Mouse (Mus musculus): ENCODE data around the gene Cabp7. TPM values are rescaled to one million over a fixed set of nuclear protein-coding genes. Genes with fewer than 3 reads are reported as not detected.

Gene Cabp7
- polyA plus RNA-seq, 1 experiment from 2014 or later = 0.15 TPM

GRCm38 (mm10) chr11:4740785-4741184, 5.8 kb downstream of the Cabp7 start:
- no peak overlapping the region for H3K27ac ChIP-seq (ENCODE audit: low read depth, low read length)
- H3K4me2 ChIP-seq = no peak overlapping the region
- peaks cover 5% of the 10 kb centered on the region for H3K4me1 ChIP-seq (ENCODE audit: control insufficient read depth, insufficient read depth, low read length)
- WGBS = 78% methylated on average over 5 of the region's 5 CpGs
- H3K27me3 ChIP-seq (ENCODE audit: control insufficient read depth, insufficient read depth, low read length) = peaks cover 22% of the 10 kb centered on the region
- H3K36me3 ChIP-seq (ENCODE audit: control insufficient read depth, insufficient read depth, low read length) = no peaks in the 10 kb centered on the region
- no peaks in the 10 kb centered on the region for H3K9me3 ChIP-seq (ENCODE audit: control insufficient read depth, low read length)
- no peak overlapping the region for H3K9ac ChIP-seq (ENCODE audit: low read length)
- H3K4me3 ChIP-seq (ENCODE audit: low read depth, low read length) = no peak overlapping the region
- ATAC-seq (ENCODE audit: low FRiP score) (no peak), DNase-seq (ENCODE audit: low spot score, missing footprints) (no peak)

- WGBS = 91% methylated on average over 16 of the region's 16 CpGs
These were observed 7.9 kb downstream of the Cabp7 start for GRCm38 (mm10) chr11:4738719-4739118.

GRCm38 (mm10) chr11:4737682-4738081, 8.9 kb downstream of the Cabp7 start:
- WGBS = 86% methylated on average over 10 of the region's 10 CpGs
- no peaks in the 10 kb centered on the region for H3K9me3 ChIP-seq (ENCODE audit: control insufficient read depth, low read length)
- ATAC-seq (ENCODE audit: low FRiP score) (no peak), DNase-seq (ENCODE audit: low spot score, missing footprints) (no peak)
- no peak overlapping the region for H3K4me3 ChIP-seq (ENCODE audit: low read depth, low read length)
- no peak overlapping the region for H3K9ac ChIP-seq (ENCODE audit: low read length)
- H3K27ac ChIP-seq (ENCODE audit: low read depth, low read length) = no peak overlapping the region
- peaks cover 3% of the 10 kb centered on the region; the same call in 1 of the 2 replicates for H3K27me3 ChIP-seq (ENCODE audit: control insufficient read depth, insufficient read depth, low read length)
- H3K4me1 ChIP-seq (ENCODE audit: control insufficient read depth, insufficient read depth, low read length) = peaks cover 9% of the 10 kb centered on the region
- no peaks in the 10 kb centered on the region for H3K36me3 ChIP-seq (ENCODE audit: control insufficient read depth, insufficient read depth, low read length)
- no peak overlapping the region for H3K4me2 ChIP-seq

More at GRCm38 (mm10) chr11:4738719-4739118, 7.9 kb downstream of the Cabp7 start:
- H3K27me3 ChIP-seq (ENCODE audit: control insufficient read depth, insufficient read depth, low read length) = peaks cover 3% of the 10 kb centered on the region; the same call in 1 of the 2 replicates
- H3K9ac ChIP-seq (ENCODE audit: low read length) = no peak overlapping the region
- no peaks in the 10 kb centered on the region for H3K9me3 ChIP-seq (ENCODE audit: control insufficient read depth, low read length)
- no peak overlapping the region for H3K27ac ChIP-seq (ENCODE audit: low read depth, low read length)
- DNase-seq (ENCODE audit: low spot score, missing footprints) = no peak
- no peak overlapping the region for H3K4me2 ChIP-seq
- no peak overlapping the region for H3K4me3 ChIP-seq (ENCODE audit: low read depth, low read length)
- no peak for ATAC-seq (ENCODE audit: low FRiP score)
- peaks cover 9% of the 10 kb centered on the region for H3K4me1 ChIP-seq (ENCODE audit: control insufficient read depth, insufficient read depth, low read length)
- no peaks in the 10 kb centered on the region for H3K36me3 ChIP-seq (ENCODE audit: control insufficient read depth, insufficient read depth, low read length)

- H3K36me3 ChIP-seq (ENCODE audit: control insufficient read depth, insufficient read depth, low read length) = no peaks in the 10 kb centered on the region
- no peaks in the 10 kb centered on the region for H3K9me3 ChIP-seq (ENCODE audit: control insufficient read depth, low read length)
- H3K4me3 ChIP-seq (ENCODE audit: low read depth, low read length) = no peak overlapping the region
- no peaks in the 10 kb centered on the region for H3K27me3 ChIP-seq (ENCODE audit: control insufficient read depth, insufficient read depth, low read length)
- ATAC-seq (ENCODE audit: low FRiP score) (no peak), DNase-seq (ENCODE audit: low spot score, missing footprints) (no peak)
- H3K4me1 ChIP-seq (ENCODE audit: control insufficient read depth, insufficient read depth, low read length) = peaks cover 9% of the 10 kb centered on the region
- no peak overlapping the region for H3K27ac ChIP-seq (ENCODE audit: low read depth, low read length)
- no peak overlapping the region for H3K4me2 ChIP-seq
- 33% methylated on average over 6 of the region's 6 CpGs for WGBS
- no peak overlapping the region for H3K9ac ChIP-seq (ENCODE audit: low read length)
These were observed 10.2 kb downstream of the Cabp7 start for GRCm38 (mm10) chr11:4736355-4736754.

GRCm38 (mm10) chr11:4734179-4734578, 12.4 kb downstream of the Cabp7 start:
- Histone ChIP-seq H3K4me3 (ENCODE audit: low read depth, low read length) (no peak overlapping the region), H3K27me3 (ENCODE audit: control insufficient read depth, insufficient read depth, low read length) (no peaks in the 10 kb centered on the region), H3K4me2 (no peak overlapping the region), H3K9ac (ENCODE audit: low read length) (no peak overlapping the region), H3K4me1 (ENCODE audit: control insufficient read depth, insufficient read depth, low read length) (peaks cover 9% of the 10 kb centered on the region), H3K9me3 (ENCODE audit: control insufficient read depth, low read length) (no peaks in the 10 kb centered on the region), H3K36me3 (ENCODE audit: control insufficient read depth, insufficient read depth, low read length) (no peaks in the 10 kb centered on the region), H3K27ac (ENCODE audit: low read depth, low read length) (no peak overlapping the region)
- DNase-seq (ENCODE audit: low spot score, missing footprints) (peak; percentile 92), ATAC-seq (ENCODE audit: low FRiP score) (peak; percentile 65)
- WGBS = 30% methylated on average over 12 of the region's 12 CpGs

- Histone ChIP-seq H3K9ac (ENCODE audit: low read length) (no peak overlapping the region), H3K4me3 (ENCODE audit: low read depth, low read length) (no peak overlapping the region), H3K9me3 (ENCODE audit: control insufficient read depth, low read length) (no peaks in the 10 kb centered on the region), H3K27me3 (ENCODE audit: control insufficient read depth, insufficient read depth, low read length) (no peaks in the 10 kb centered on the region), H3K4me2 (no peak overlapping the region), H3K4me1 (ENCODE audit: control insufficient read depth, insufficient read depth, low read length) (peaks cover 9% of the 10 kb centered on the region), H3K36me3 (ENCODE audit: control insufficient read depth, insufficient read depth, low read length) (no peaks in the 10 kb centered on the region), H3K27ac (ENCODE audit: low read depth, low read length) (no peak overlapping the region)
- no peak for DNase-seq (ENCODE audit: low spot score, missing footprints)
- 67% methylated on average over 7 of the region's 7 CpGs for WGBS
- ATAC-seq (ENCODE audit: low FRiP score) = no peak
These were observed 14.8 kb downstream of the Cabp7 start for GRCm38 (mm10) chr11:4731781-4732180.

- H3K27me3 ChIP-seq (ENCODE audit: control insufficient read depth, insufficient read depth, low read length) = no peaks in the 10 kb centered on the region
- 86% methylated on average over 5 of the region's 5 CpGs for WGBS
- H3K9ac ChIP-seq (ENCODE audit: low read length) = no peak overlapping the region
These were observed 15.7 kb downstream of the Cabp7 start for GRCm38 (mm10) chr11:4730913-4731312.

GRCm38 (mm10) chr11:4730096-4730495, 16.5 kb downstream of the Cabp7 start:
- WGBS = 81% methylated on average over 6 of the region's 6 CpGs
- no peak overlapping the region for H3K9ac ChIP-seq (ENCODE audit: low read length)
- no peaks in the 10 kb centered on the region for H3K27me3 ChIP-seq (ENCODE audit: control insufficient read depth, insufficient read depth, low read length)
- no peaks in the 10 kb centered on the region for H3K9me3 ChIP-seq (ENCODE audit: control insufficient read depth, low read length)
- H3K4me2 ChIP-seq = no peak overlapping the region
- peaks cover 3% of the 10 kb centered on the region for H3K4me1 ChIP-seq (ENCODE audit: control insufficient read depth, insufficient read depth, low read length)
- ATAC-seq (ENCODE audit: low FRiP score) (no peak), DNase-seq (ENCODE audit: low spot score, missing footprints) (no peak)
- no peak overlapping the region for H3K4me3 ChIP-seq (ENCODE audit: low read depth, low read length)
- H3K36me3 ChIP-seq (ENCODE audit: control insufficient read depth, insufficient read depth, low read length) = peaks cover 3% of the 10 kb centered on the region; the same call in 1 of the 2 replicates
- no peak overlapping the region for H3K27ac ChIP-seq (ENCODE audit: low read depth, low read length)

More at GRCm38 (mm10) chr11:4730913-4731312, 15.7 kb downstream of the Cabp7 start:
- H3K36me3 ChIP-seq (ENCODE audit: control insufficient read depth, insufficient read depth, low read length) = no peaks in the 10 kb centered on the region
- DNase-seq (ENCODE audit: low spot score, missing footprints) = no peak
- no peak overlapping the region for H3K4me2 ChIP-seq
- no peak overlapping the region for H3K27ac ChIP-seq (ENCODE audit: low read depth, low read length)
- ATAC-seq (ENCODE audit: low FRiP score) = no peak
- no peaks in the 10 kb centered on the region for H3K9me3 ChIP-seq (ENCODE audit: control insufficient read depth, low read length)
- H3K4me3 ChIP-seq (ENCODE audit: low read depth, low read length) = no peak overlapping the region
- H3K4me1 ChIP-seq (ENCODE audit: control insufficient read depth, insufficient read depth, low read length) = peaks cover 9% of the 10 kb centered on the region

- Histone ChIP-seq H3K9me3 (ENCODE audit: control insufficient read depth, low read length) (no peaks in the 10 kb centered on the region), H3K4me3 (ENCODE audit: low read depth, low read length) (no peak overlapping the region), H3K27ac (ENCODE audit: low read depth, low read length) (no peak overlapping the region), H3K27me3 (ENCODE audit: control insufficient read depth, insufficient read depth, low read length) (no peaks in the 10 kb centered on the region), H3K4me2 (no peak overlapping the region), H3K4me1 (ENCODE audit: control insufficient read depth, insufficient read depth, low read length) (no peaks in the 10 kb centered on the region; the same call in 1 of the 2 replicates), H3K9ac (ENCODE audit: low read length) (no peak overlapping the region), H3K36me3 (ENCODE audit: control insufficient read depth, insufficient read depth, low read length) (peaks cover 3% of the 10 kb centered on the region; the same call in 1 of the 2 replicates)
- ATAC-seq (ENCODE audit: low FRiP score) (no peak), DNase-seq (ENCODE audit: low spot score, missing footprints) (no peak)
- 86% methylated on average over 12 of the region's 12 CpGs for WGBS
These were observed 17.0 kb downstream of the Cabp7 start for GRCm38 (mm10) chr11:4729603-4730002.

Data from midbrain, embryonic 11.5 days (tissue).